In the genomic region with DNA sequence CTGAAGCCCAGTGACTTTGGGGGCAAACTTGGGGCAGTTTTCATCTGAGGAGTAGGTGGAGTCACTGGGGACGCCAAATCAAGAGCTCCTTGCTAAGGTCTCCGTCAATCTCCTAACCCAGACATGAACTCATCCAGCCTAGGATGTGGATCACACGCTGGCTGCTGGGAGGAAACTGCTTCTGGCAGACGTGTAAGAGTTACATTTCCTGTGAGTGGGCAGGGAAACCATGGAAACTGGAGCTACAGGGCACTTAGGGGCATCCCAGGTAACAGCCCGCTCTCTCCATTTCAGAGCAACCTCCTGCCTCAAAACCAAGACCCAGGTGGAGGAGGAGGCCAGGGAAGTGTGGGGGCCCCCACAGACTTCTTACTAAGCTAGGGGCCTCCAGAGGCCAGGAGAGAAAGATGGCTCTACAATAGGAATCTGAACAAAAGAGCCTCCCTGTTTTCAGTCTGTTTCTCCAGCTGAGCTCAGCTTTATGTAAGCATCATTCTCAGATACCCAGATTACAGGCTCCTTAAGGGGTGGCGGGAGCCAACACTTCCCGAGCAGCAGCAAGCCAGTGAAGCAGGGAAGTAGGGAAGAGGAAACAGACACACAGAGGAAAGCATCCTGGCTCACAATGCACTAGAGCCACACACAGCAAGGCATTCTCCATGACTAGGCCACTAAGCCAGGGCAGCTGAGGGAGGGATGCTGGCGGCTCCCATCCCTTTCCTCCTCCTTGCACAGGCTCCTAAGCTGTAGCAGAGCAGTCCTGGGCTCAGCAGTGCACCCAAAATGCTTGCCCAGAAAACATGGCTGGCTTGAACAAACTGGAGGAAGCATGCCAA, we compare ENCODE assay signal across 9 mouse cellular contexts.
DNase-seq lines count a peak whose midpoint lies in the region; ATAC-seq and TF ChIP-seq lines count a peak whose summit lies in the region.
"Had no signal": no experiment of that assay in that cellular context is flagged by ENCODE, and none has a peak within 500 bp of the region (broad histone marks: within the 10 kb centered on the region; RNA-seq: fewer than 3 reads in every experiment).

No protein-coding gene starts in this region.

- H3K79me2 ChIP-seq in heart, adult 2 months (replicated peaks; ENCODE audit: control insufficient read depth, insufficient read depth, low read length) = no peaks in the 10 kb centered on the region

- no peaks in the 10 kb centered on the region for H3K36me3 ChIP-seq in heart, embryonic 11.5 days (ENCODE audit: control insufficient read depth, insufficient read depth, low read length)
- no peaks in the 10 kb centered on the region; the same call in 1 of the 2 replicates for H3K36me3 ChIP-seq in heart, adult 2 months (ENCODE audit: control insufficient read depth, insufficient read depth, low read length)
- H3K36me3 ChIP-seq in forebrain, embryonic 10.5 days (replicated peaks) = no peaks in the 10 kb centered on the region; the same call in 1 of the 2 replicates
- no peaks in the 10 kb centered on the region for H3K36me3 ChIP-seq in liver, embryonic 12.5 days

- H3K4me2 ChIP-seq in heart, embryonic 11.5 days = no peak overlapping the region
- H3K4me2 ChIP-seq in liver, embryonic 12.5 days = no peak overlapping the region

- no peaks in the 10 kb centered on the region for H3K27me3 ChIP-seq in heart, embryonic 11.5 days (ENCODE audit: control insufficient read depth, insufficient read depth, low read length)
- no peaks in the 10 kb centered on the region for H3K27me3 ChIP-seq in heart, adult 2 months (ENCODE audit: control insufficient read depth, insufficient read depth, low read length)
- H3K27me3 ChIP-seq in forebrain, embryonic 10.5 days (ENCODE audit: poor library complexity, severe bottlenecking) = no peaks in the 10 kb centered on the region
- H3K27me3 ChIP-seq in liver, embryonic 12.5 days (replicated peaks) = no peaks in the 10 kb centered on the region
- H3K27me3 ChIP-seq: CH12.LX had no signal

- DNase-seq in heart, adult 2 months = no peak
- peak; percentile 86 for DNase-seq in brain, adult 2 months (ENCODE audit: low read depth, low spot score)
- no peak for DNase-seq in forebrain, embryonic 10.5 days (ENCODE audit: extremely low spot score, low spot score)
- DNase-seq in left cerebral cortex, adult 2 months (ENCODE audit: extremely low spot score in 1 of 2, low spot score in 2 of 2) = peak; percentile 31 to 41
- DNase-seq in right cerebral cortex, postnatal 25 days = peak; percentile 30
- no peak for DNase-seq in spleen, postnatal 10 days (ENCODE audit: low spot score in 2 of 2)

- H3K4me1 ChIP-seq in heart, embryonic 11.5 days (ENCODE audit: control insufficient read depth, insufficient read depth, low read length) = peaks cover 21% of the 10 kb centered on the region
- H3K4me1 ChIP-seq in heart, adult 2 months (ENCODE audit: control insufficient read depth, insufficient read depth, low read length) = peaks cover 7% of the 10 kb centered on the region
- H3K4me1 ChIP-seq in forebrain, embryonic 10.5 days = peaks cover 45% of the 10 kb centered on the region
- H3K4me1 ChIP-seq in liver, embryonic 12.5 days = no peaks in the 10 kb centered on the region

- no peak for TF ChIP-seq POLR2A in heart, adult 2 months (IDR thresholded peaks at IDR 0.05; ENCODE audit: insufficient read depth, low read depth, low read length)

- H3K9ac ChIP-seq in heart, embryonic 11.5 days (ENCODE audit: low read depth, low read length) = no peak overlapping the region
- no peak overlapping the region for H3K9ac ChIP-seq in heart, adult 2 months (ENCODE audit: low read depth, low read length)
- no peak overlapping the region for H3K9ac ChIP-seq in liver, embryonic 12.5 days

- intact Hi-C loops in heart, adult 2 months (cut with DNase I) = no loop called here
- intact Hi-C loops in left cerebral cortex, adult 2 months (cut with DNase I) = loop anchor here (10.0 kb wide), 1 partner anchor 109 kb away; no protein-coding TSS in a partner anchor

- no peak for TF ChIP-seq EP300 in heart, adult 2 months (IDR thresholded peaks at IDR 0.05; ENCODE audit: insufficient read depth, low read depth, low read length)

- no peak for ATAC-seq in heart, embryonic 11.5 days (replicated peaks; ENCODE audit: insufficient number of reproducible peaks, low FRiP score, low TSS enrichment)
- ATAC-seq in liver, embryonic 12.5 days = no peak

- no peaks in the 10 kb centered on the region for H3K9me3 ChIP-seq in heart, embryonic 11.5 days (replicated peaks; ENCODE audit: control insufficient read depth, low read length)
- no peaks in the 10 kb centered on the region for H3K9me3 ChIP-seq in forebrain, embryonic 10.5 days
- H3K9me3 ChIP-seq in liver, embryonic 12.5 days (replicated peaks) = no peaks in the 10 kb centered on the region

- no peak overlapping the region for H3K4me3 ChIP-seq in heart, embryonic 11.5 days (ENCODE audit: low read depth, low read length)
- H3K4me3 ChIP-seq in heart, adult 2 months = no peak overlapping the region
- H3K4me3 ChIP-seq in forebrain, embryonic 10.5 days = no peak overlapping the region
- no peak overlapping the region for H3K4me3 ChIP-seq in left cerebral cortex, adult 2 months
- H3K4me3 ChIP-seq in liver, embryonic 12.5 days = no peak overlapping the region

- 41% methylated on average over 8 of the region's 8 CpGs for WGBS in heart, embryonic 11.5 days (ENCODE audit: insufficient replicate concordance)
- 37% methylated on average over 8 of the region's 8 CpGs for WGBS in heart, adult 2 months
- WGBS in forebrain, embryonic 10.5 days = 46% methylated on average over 8 of the region's 8 CpGs
- WGBS in liver, embryonic 12.5 days (ENCODE audit: insufficient replicate concordance) = 48% methylated on average over 8 of the region's 8 CpGs

- TF ChIP-seq CTCF in heart, adult 2 months (IDR thresholded peaks at IDR 0.05) = no peak
- TF ChIP-seq CTCF in left cerebral cortex, adult 2 months (IDR thresholded peaks at IDR 0.05) = no peak

- peak overlapping the region; percentile 54 for H3K27ac ChIP-seq in heart, embryonic 11.5 days (ENCODE audit: low read depth, low read length)
- H3K27ac ChIP-seq in heart, adult 2 months = no peak overlapping the region
- H3K27ac ChIP-seq in forebrain, embryonic 10.5 days = peak overlapping the region; percentile 70
- H3K27ac ChIP-seq in left cerebral cortex, adult 2 months = peak overlapping the region; percentile 80
- H3K27ac ChIP-seq in liver, embryonic 12.5 days = no peak overlapping the region

Comparison
In these comparisons a context has a peak if more than half of its experiments do, and no peak if none do; other contexts are left out.
1. H3K27ac ChIP-seq: peak in heart, embryonic 11.5 days (single experiment), forebrain, embryonic 10.5 days (single experiment) and left cerebral cortex, adult 2 months (single experiment); none in heart, adult 2 months (single experiment) and liver, embryonic 12.5 days (single experiment).
2. DNase-seq: peak in brain, adult 2 months (single experiment), left cerebral cortex, adult 2 months (2 of 2) and right cerebral cortex, postnatal 25 days (single experiment); none in heart, adult 2 months (0 of 2), forebrain, embryonic 10.5 days (single experiment) and spleen, postnatal 10 days (0 of 2).